Mouse (Mus musculus): Measurements from ENCODE around the gene Lrg1. TPM values are rescaled to one million over a fixed set of nuclear protein-coding genes. Genes with fewer than 3 reads are reported as not detected.

Gene Lrg1
- 1.6 and 3.6 TPM in 2 replicates for total RNA-seq (2015)
- total RNA-seq (2017): 1.4 and 4.7 TPM in 2 replicates

DNA sequence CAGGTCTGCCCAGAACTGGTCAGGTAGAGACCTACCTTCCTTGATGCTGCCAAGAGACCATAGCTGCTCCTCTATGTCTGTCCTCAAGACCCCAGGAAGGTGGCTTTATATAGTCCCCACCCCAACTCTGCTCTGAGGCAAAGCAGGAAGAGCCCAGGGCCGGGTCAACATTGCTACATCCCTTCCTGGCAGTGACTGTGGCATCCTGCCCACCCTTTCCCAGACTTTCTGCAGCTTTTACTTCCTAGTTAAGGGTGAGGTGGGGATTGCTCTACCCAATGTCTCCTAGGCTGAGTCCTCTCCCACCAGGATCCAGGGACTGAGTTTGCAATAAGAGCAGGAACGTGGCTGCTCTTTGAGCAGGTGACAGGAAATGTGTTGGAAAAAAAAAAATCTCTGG, at the start of gene Lrg1:
Gene Lrg1 (minus strand): TSS at position 176 of the 400 bp plus-strand sequence.
- 0 out of 2 replicates have a peak, but pooled peaks have one; percentile 24 for ATAC-seq (replicated peaks; ENCODE audit: poor library complexity)

DNA sequence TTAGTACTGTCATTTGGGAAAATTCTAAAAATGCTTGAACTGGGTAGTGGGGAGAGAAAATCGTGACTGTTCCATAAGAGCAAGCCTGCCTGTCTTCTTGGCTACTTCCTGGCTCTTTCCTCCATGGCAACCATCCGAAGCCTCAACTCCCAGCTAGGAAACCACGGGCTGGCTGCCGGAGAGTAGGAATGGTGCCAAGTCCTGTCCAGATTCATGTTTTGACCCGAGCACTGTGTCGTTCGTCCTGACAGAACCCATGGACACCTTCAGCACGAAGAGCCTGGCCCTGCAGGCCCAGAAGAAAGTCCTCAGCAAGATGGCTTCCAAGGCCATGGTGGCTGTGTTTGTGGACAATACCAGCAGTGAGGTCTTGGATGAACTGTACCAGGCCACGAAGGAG, 49.7 kb upstream of the Lrg1 start:
- no peak for ATAC-seq (replicated peaks; ENCODE audit: poor library complexity)

DNA sequence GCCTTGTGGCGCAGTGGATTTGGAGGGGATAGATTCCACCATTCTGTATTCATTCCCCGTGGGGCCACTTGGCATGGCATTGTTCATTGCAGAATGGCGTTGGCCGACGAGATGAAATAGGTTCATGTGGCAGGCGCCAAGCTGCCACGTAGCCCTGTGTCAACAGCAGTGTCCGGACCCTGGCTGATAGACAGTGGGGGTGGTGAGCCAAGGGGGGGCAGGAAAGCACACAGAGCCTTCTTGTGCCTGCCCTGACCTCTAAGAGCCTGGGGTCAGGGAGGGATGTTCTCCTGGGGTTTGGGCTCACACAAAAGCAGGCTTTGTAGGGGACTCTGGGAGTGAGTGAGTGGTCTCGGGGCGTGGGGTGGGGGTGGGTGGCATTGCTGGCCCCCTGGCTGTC, 48.8 kb upstream of the Lrg1 start:
- no peak for ATAC-seq (replicated peaks; ENCODE audit: poor library complexity)

DNA sequence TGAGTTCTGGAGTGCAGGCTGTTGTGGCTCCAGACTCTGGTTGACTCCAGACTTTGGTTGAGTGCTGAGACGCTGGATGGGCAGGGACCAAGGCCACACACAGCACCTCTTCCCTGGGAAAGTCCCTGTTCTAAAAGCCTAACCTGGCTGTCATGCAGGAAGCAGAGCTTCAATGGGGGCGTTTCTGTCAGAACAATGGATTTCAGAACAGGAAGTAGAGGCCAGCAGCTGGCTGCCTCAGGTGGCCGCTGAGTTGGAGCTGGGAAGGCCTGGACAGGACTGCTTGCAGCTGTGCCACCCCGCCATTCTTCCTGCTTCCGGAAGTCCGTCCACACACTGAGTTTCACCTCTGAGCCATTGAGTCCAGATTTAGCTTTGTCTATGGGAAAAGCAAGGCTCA, 48.0 kb upstream of the Lrg1 start:
- no peak for ATAC-seq (replicated peaks; ENCODE audit: poor library complexity)

DNA sequence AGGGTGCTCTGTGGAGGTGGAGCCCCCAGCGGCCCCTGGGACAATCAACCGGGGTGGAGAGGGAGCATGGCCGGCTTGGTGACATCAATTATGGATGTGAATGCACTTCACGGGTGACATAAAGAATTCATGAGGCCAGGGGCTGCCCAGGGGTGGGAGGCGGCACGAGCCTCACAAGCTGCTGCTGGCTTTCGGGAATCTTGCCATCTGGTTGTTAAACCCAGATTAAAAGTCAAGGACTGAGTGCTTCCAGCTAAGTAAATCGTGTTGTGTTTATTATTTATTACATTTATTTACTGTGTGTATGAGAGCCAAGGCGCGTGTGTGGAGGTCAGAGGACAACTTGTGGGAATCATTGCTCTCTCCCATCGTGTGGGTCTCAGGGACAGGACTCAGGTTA, 43.9 kb upstream of the Lrg1 start:
- no peak for ATAC-seq (replicated peaks; ENCODE audit: poor library complexity)

DNA sequence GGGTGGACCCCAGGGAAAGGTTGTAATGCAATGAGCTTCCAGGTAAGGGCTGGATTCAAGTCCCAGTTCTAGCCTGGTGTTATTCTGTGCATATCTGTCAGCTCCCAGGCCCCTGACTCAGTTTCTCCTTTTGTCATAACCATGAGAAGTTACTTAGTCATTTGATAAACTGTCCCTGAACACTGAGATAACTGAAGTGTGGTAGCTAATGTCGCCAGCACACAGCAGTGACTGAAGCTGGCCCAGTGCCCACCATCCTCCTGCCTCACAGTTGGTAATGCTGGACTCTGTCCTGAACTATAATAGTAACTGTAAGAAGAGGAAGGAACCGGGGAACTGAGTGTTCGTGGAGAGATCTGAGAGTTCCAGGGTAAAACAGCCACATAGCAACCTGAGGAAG, 42.7 kb upstream of the Lrg1 start:
- ATAC-seq (replicated peaks; ENCODE audit: poor library complexity): no peak

DNA sequence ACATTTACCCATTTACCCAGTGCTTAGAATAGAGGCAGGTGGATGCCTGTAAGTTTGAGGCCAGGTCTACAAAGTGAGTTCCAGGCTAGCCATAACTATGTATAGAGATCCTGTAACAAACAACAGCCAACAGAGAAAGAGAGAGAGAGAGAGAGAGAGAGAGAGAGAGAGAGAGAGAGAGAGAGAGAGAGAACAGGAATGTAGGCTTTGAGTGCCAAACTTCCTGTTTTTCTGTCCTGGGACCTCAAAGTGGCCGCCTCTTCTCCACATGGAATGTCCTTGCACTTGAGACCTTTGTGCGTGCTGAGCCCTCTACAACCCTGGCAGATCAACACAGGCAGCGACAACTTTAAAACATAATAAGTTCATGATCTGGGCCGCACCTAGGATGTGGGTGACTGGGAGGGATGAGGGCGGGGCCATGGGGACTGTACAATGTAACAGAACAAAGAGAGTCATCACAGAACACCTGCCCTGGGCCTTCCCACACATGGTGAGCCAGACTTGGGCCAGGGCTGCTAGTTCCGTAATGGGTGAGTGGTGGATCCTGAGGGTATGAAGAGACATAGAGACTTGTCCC, 41.8 kb upstream of the Lrg1 start:
- no peak for ATAC-seq (replicated peaks; ENCODE audit: poor library complexity)

DNA sequence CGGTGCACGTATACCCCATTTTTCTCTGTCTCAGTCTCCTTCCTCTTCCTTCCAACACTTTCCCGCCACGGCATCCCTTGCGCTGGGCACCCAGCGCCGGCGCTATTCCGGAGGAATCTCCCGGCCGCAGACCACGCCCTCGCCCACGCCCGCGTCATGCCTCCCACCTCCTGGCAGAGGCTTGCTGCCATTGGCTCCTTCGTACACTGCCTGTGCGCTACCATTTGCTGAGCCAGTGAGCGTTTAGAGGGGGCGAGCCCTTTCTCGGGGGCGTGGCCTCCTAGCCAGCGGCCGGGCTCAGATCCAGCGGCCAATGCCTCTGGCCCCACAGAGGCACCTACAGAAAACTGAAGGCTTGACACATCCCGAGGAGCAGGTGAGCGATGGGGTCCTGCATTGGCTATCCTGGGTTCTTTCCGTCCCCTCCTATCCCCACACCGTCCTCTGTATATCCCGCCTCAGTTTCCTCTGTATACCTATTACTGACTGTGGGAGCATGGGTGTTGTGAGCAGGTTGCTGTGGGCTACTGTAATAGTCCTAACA, 40.5 kb upstream of the Lrg1 start, which contains the start of gene Tnfaip8l1:
Gene Tnfaip8l1 (plus strand): TSS at position 247 of the 544 bp plus-strand sequence.
- peak; percentile 97 for ATAC-seq (replicated peaks; ENCODE audit: poor library complexity)

DNA sequence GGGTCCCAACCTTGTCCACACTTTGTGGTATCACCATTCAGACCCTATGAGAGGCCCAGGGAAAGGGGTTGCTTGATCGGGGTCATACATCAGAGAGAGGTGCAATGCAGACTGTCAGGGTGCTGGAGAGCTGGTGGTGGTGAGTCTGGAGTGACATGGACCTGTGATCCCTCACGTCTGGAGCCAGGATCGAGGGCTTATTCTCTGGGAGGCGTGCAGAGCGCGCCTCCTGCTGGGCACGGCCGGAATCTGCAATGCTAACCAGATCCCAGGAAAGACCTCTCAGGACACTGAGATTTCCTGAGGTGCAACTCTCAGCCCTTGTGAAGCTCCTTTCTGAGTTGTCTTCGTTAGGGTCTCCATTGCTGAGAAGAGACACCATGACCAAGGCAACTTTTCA, 37.9 kb upstream of the Lrg1 start:
- ATAC-seq (replicated peaks; ENCODE audit: poor library complexity): peak; percentile 62

DNA sequence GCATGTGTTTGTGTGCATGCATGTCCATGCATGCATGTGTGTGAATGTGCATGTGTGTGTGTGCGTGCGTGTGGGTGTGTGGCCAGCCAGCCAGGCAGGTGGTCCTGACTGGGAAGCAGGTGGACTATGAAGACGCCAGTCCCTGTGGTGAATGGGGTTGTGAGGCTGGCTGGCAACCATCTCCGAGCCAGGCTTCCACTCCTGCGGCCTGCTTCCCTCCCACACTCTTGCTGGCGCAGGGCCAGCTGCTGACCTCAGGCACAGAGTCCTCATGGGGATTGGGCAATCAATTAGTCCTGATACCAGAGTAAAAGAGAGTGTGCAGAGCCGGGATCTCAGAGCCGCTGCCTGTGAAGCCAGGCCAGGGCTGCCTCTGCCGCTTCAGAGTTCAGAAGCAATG, 31.8 kb upstream of the Lrg1 start:
- ATAC-seq (replicated peaks; ENCODE audit: poor library complexity): peak; percentile 83

DNA sequence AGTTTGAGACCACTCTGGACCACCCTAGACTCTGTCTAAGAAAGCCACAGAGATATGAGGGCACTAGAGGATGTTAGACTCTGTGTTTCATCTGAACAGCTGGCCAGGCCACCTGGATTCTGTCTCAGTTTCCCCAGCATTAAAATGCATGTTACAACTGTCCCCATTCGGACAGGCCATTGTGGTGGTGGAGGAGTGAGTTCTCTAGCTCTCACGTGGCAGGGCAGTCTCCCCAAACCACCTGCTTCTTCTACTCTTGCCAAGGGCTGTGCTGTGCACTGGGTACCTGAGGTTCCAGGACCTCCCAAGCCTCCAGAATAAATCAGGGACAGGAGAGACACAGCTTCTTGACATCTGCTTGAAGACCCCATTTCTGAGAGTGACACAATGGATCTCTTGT, 28.1 kb upstream of the Lrg1 start:
- no peak for ATAC-seq (replicated peaks; ENCODE audit: poor library complexity)

DNA sequence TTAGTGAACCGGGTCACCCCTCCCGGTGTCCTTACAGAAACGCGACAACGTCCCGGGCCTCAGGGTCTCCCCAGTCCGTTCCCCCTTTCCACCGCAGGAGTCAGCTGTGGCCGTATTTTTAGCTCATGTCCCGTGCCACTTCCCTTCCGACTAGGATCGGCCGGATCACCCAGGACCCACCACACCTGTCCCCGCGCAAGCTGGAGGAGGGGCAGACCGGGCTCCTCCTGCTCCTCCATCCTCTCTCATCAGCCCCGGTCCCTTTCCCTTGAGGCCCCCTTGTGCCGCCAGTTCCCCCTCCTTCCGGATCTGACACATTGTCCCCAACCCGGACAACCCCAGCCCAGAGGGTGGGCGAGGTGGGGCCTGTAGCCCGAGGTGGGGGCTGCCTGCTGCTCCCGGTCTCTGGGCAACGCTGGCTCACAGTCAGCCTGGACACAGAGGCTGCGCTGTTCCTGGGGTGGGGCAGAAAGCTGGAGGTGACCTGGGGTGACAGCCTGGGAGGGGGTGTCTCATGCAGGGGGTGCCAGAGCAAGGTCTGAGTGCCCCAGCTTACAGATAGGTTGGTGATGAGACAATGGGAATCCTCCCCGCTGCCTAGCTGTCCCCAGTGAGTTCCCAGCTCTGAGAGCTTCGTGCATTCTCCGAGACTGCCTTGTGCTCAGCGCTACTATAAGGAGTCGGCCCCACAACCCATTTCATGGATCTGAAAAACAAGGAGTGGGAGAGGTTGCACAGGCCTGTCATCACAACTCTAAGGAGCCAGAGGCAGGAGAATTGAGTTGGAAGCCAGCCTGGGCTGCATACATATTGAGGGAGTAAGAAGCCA, 27.2 kb upstream of the Lrg1 start:
- ATAC-seq (replicated peaks; ENCODE audit: poor library complexity): no peak; the same call in 1 of the 2 replicates

DNA sequence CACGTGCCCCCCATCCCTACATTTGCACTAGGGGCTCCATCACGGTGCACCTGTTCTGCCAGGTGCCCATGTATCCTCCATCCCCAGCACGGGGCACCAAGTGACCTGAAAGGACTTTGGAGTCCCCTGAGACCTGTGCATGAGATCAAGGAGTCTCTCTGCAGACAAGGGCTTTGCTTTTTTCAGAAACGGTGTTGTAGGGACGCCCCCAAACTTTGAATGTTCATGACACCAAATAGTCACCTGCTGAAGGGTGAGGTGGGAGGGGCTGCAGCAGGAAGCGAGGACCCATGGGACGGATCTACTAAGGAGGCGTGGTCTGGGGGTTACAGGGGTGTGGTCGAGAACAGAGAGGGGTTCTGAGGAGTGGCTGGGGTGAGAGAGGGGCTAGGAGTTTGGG, 26.5 kb upstream of the Lrg1 start:
- ATAC-seq (replicated peaks; ENCODE audit: poor library complexity): no peak

DNA sequence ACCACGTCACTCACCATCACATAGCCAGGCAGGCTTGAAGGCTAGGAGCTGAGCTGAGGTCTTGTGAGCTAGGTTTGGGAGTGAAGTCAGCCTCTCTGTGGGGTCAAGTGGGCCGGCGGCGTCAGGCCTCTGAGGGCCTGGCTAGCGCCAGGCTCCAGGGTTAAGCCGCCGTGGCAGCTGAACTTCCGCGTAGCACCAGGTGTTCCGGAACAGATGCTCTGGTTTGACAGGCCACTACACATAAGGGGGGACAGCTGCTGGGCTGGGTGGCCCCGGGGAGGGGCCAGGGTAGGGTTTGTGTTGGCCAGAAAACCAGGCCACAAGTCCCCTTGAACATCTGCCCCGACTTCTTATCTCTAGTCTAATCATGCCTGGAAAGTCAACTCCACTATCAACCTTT, 25.6 kb upstream of the Lrg1 start:
- ATAC-seq (replicated peaks; ENCODE audit: poor library complexity): no peak

DNA sequence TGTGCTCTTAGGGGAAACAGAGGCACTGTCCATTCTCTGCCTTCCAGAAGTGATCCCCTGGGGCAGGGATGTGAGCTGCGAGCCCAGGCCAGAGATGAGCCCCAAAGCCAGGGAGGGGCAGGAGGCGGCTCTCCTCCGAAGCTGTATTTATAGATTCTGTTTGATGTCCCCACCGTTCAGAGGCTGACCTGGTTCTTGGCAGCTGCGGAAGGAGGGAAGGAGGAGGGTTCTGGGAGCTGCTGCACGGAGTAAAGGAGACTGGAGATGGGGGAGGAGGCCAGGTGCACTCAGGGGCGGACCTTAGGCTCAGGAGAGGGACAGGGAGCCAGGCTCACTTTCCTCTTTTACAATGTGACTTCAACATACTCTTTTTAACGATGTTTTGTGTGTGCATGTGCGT, 24.3 kb upstream of the Lrg1 start:
- ATAC-seq (replicated peaks; ENCODE audit: poor library complexity): no peak

DNA sequence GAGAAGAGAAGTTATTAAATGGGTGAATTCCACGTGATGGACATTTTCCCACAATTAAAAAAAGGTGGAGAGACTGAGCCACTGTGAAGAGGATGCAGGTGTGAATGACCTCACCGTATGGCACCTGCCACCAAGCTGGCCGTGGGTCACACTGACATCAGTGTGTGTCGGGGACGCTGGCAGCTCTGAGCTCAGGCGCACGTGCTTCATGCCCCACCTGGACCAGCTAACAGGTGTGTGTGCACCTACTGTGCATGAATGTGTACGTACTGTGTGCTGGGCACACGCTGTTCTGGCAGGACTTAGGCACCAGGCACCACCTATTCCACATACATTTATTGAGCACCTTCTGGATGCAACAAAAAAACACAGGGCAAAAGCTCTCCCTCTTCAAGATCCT, 22.7 kb upstream of the Lrg1 start:
- ATAC-seq (replicated peaks; ENCODE audit: poor library complexity): no peak

DNA sequence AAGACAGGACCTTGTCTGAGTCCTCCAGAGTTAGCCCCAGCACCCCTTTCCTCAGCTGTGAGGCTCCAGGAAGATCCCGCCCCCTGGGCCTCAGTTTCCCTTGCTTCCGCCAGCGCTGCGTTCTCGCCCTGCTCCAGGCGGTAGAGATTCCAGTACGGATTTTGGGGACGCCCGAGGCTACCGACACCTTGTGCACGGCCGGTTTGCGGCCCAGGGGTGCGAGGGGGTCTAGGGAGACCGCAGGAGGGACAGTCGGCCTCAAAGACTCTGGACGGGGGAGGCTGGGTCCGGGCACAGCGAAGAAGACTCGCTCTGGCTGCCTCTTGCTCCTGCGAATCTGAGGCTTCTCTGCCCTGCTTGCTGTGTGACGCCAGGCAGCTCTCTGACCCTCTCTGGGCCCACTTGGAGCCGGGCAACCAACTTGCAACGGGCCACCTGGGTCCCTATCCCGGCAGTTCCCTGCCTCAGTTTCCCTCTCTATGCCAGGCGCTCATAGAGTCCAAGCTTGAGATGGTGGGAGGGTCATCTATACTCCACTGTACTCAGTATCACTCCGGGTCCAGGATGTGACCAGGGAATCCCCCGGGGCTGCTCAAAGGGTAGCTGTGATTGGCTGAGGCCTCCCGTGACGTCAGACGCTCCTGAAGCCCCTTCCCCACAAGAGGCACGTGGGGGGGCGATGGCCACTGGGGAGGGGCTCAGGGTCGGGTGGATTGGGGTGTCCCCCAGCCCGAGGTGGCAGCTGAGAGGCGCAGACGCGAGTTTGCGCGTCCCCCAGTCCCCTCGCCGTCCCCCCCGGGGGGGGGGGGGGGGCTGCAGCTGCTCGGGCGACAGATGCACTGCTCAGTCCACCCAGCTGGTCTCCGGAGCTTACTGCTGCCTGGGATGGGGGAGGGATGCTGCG, 20.2 kb upstream of the Lrg1 start:
- ATAC-seq (replicated peaks; ENCODE audit: poor library complexity): peak; percentile 20

DNA sequence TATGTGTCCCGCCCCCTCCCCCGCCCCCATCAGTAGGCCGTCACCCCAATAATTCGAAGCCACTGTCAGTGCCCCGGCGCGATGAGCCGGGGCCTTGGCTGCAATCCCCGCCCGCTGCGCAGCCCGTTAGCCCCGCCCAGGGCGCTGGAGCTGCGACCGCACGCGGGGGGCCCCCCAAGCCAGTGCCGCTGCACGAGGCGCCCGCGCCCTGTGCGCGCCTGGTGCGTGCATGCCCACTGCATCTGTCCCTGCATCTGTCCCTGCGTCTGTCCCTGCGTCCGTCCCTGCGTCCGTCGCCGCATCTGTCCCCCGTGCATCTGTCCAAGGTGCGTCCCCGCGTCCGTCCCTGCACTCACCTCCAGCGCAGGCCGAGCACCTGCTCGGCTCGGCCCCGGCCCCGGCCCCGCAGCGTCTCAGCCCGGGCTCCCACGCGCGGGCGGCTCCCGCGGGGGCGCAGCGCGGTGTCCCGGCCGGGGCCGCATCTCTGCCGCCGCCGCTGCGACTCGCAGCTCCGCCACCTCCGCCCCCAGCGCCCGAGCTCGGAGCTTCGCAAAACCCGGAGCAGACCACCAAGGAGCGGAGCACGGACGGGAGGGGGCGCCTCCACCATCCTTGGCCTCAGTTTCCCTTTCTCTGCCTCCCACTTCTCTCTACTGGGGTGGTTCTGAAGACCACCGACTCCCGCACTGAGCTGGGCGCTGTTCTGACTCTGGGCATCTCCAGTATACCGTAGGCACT, 18.2 kb upstream of the Lrg1 start, which contains the start of gene Sema6b:
Gene Sema6b (minus strand): TSS at position 486 of the 738 bp plus-strand sequence.
- peak; percentile 59 for ATAC-seq (replicated peaks; ENCODE audit: poor library complexity)

DNA sequence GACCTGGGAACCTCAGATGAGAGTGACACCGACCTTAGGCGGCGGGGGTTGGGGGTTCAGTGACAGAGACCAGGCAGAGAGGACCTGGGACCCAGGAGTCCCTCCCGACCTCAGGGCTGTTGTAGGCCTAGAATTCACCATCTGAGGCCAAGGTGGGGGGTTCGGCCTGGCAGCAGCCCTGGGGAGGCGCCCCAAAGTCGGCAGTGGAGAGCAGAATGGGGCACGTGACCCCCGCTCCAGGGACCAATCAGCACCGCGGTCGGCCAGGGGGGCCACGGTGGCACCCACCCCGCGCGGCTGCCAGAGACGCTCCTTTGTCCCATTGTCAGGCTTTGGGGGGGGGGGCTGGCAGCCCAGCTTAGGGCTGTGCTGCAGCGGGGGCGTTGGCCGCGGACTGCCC, 17.6 kb upstream of the Lrg1 start:
- ATAC-seq (replicated peaks; ENCODE audit: poor library complexity): no peak

DNA sequence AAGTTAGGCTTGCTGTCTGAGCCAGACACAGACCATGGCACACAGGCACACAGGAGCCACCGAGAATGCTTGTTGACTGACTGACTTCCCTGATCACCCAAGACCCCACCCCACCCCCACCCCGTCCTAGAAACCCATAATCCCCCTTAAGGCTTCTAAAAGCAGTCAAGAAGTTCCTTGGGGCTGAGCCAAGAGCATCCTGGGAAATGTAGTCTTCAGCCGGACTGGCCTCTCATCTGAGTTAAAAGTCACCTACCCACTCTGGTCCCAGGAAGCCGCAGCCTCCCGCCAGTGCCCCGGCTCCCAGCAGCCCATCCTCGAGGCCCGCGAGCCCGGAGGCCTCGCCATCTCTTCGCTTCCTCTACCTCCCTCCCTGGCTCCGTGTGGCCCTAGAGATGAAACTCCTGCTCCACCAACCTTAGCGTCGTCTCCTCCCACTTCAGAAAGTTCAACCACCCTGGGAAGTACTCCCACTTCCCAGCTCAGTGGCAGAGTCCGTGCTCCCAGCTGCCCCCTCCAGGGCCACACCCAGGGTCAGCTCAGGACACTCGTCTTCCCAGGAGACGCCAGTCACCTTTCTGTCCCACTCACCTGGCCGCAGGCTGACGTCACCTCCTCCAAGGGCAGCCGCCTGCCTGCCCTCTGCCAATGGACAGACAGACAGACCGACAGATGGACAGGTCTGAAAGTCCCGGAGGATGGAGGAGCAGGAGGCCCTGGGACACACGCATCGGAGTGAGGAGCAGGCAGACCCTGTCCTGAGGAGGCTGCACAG, 16.2 kb upstream of the Lrg1 start:
- no peak for ATAC-seq (replicated peaks; ENCODE audit: poor library complexity)

All from megakaryocyte progenitor cell, adult 5-6 weeks (primary cell).